Mouse (Mus musculus): ENCODE data around the gene Rbm25. TPM values are rescaled to one million over a fixed set of nuclear protein-coding genes. Genes with fewer than 3 reads are reported as not detected.

The Rbm25 gene
- polyA plus RNA-seq, 1 experiment: 17.6 TPM

- no peak overlapping the region for H3K4me2 ChIP-seq (ENCODE audit: low read depth)
- no peaks in the 10 kb centered on the region for H3K27me3 ChIP-seq (ENCODE audit: control insufficient read depth, insufficient read depth, insufficient read length)
- no peak overlapping the region for H3ac ChIP-seq (ENCODE audit: control insufficient read depth, insufficient read length)
- H3K79me2 ChIP-seq (ENCODE audit: control insufficient read depth, insufficient read depth): no peaks in the 10 kb centered on the region
- H3K36me3 ChIP-seq (ENCODE audit: control insufficient read depth, insufficient read depth): peaks cover 48% of the 10 kb centered on the region
- H3K4me3 ChIP-seq: no peak overlapping the region
- TF ChIP-seq E2F4 (IDR thresholded peaks at IDR 0.05; ENCODE audit: insufficient read depth) (no peak), MYOG (IDR thresholded peaks at IDR 0.05; ENCODE audit: control insufficient read depth in 1 of 3, insufficient read depth in 1 of 3, insufficient read length in 2 of 3, low read depth in 2 of 3) (no peak), MYOD1 (IDR thresholded peaks at IDR 0.05; ENCODE audit: control insufficient read depth in 1 of 3, insufficient read length in 2 of 3, low read depth in 2 of 3) (no peak), USF1 (IDR thresholded peaks at IDR 0.05; ENCODE audit: low read depth) (no peak), TCF12 (IDR thresholded peaks at IDR 0.05; ENCODE audit: insufficient read depth, poor library complexity, severe bottlenecking) (no peak), REST (IDR thresholded peaks at IDR 0.05; ENCODE audit: insufficient read depth, insufficient read length) (no peak), TCF3 (IDR thresholded peaks at IDR 0.05; ENCODE audit: insufficient read length, low read depth) (no peak), POLR2AphosphoS2 (IDR thresholded peaks at IDR 0.05; ENCODE audit: insufficient read length, low read depth) (no peak), CEBPB (IDR thresholded peaks at IDR 0.05; ENCODE audit: insufficient read depth, poor library complexity, severe bottlenecking) (no peak), POLR2A (IDR thresholded peaks at IDR 0.05; ENCODE audit: insufficient read length, low read depth) (no peak), MAX (IDR thresholded peaks at IDR 0.05; ENCODE audit: low read depth) (no peak), SRF (IDR thresholded peaks at IDR 0.05; ENCODE audit: control insufficient read depth, insufficient read length, low read depth) (no peak)
These were observed 92.0 kb downstream of the Rbm25 start for GRCm38 (mm10) chr12:83723037-83723436.

- H3ac ChIP-seq (ENCODE audit: control insufficient read depth, insufficient read length): no peak overlapping the region
- TF ChIP-seq SRF (IDR thresholded peaks at IDR 0.05; ENCODE audit: control insufficient read depth, insufficient read length, low read depth): no peak
- no peak for TF ChIP-seq TCF3 (IDR thresholded peaks at IDR 0.05; ENCODE audit: insufficient read length, low read depth)
- TF ChIP-seq TCF12 (IDR thresholded peaks at IDR 0.05; ENCODE audit: insufficient read depth, poor library complexity, severe bottlenecking): no peak
- no peak for TF ChIP-seq MYOD1 (IDR thresholded peaks at IDR 0.05; ENCODE audit: control insufficient read depth in 1 of 3, insufficient read length in 2 of 3, low read depth in 2 of 3)
- TF ChIP-seq POLR2A (IDR thresholded peaks at IDR 0.05; ENCODE audit: insufficient read length, low read depth): no peak
- no peak for TF ChIP-seq MAX (IDR thresholded peaks at IDR 0.05; ENCODE audit: low read depth)
- no peak for TF ChIP-seq USF1 (IDR thresholded peaks at IDR 0.05; ENCODE audit: low read depth)
- no peak for TF ChIP-seq POLR2AphosphoS2 (IDR thresholded peaks at IDR 0.05; ENCODE audit: insufficient read length, low read depth)
- TF ChIP-seq E2F4 (IDR thresholded peaks at IDR 0.05; ENCODE audit: insufficient read depth): no peak
- no peak for TF ChIP-seq REST (IDR thresholded peaks at IDR 0.05; ENCODE audit: insufficient read depth, insufficient read length)
- no peak for TF ChIP-seq CEBPB (IDR thresholded peaks at IDR 0.05; ENCODE audit: insufficient read depth, poor library complexity, severe bottlenecking)
- TF ChIP-seq MYOG (IDR thresholded peaks at IDR 0.05; ENCODE audit: control insufficient read depth in 1 of 3, insufficient read depth in 1 of 3, insufficient read length in 2 of 3, low read depth in 2 of 3): no peak
- peaks cover 51% of the 10 kb centered on the region for H3K36me3 ChIP-seq (ENCODE audit: control insufficient read depth, insufficient read depth)
- no peak overlapping the region for H3K4me3 ChIP-seq
- no peaks in the 10 kb centered on the region for H3K27me3 ChIP-seq (ENCODE audit: control insufficient read depth, insufficient read depth, insufficient read length)
- H3K79me2 ChIP-seq (ENCODE audit: control insufficient read depth, insufficient read depth): no peaks in the 10 kb centered on the region
- H3K4me2 ChIP-seq (ENCODE audit: low read depth): no peak overlapping the region
These were observed 95.7 kb downstream of the Rbm25 start for GRCm38 (mm10) chr12:83726510-83727308.

GRCm38 (mm10) chr12:83732225-83732624 is 101.2 kb downstream of the Rbm25 start:
- Histone ChIP-seq H3K4me2 (ENCODE audit: low read depth) (no peak overlapping the region), H3K36me3 (ENCODE audit: control insufficient read depth, insufficient read depth) (peaks cover 24% of the 10 kb centered on the region), H3K27me3 (ENCODE audit: control insufficient read depth, insufficient read depth, insufficient read length) (no peaks in the 10 kb centered on the region), H3K79me2 (ENCODE audit: control insufficient read depth, insufficient read depth) (no peaks in the 10 kb centered on the region), H3ac (ENCODE audit: control insufficient read depth, insufficient read length) (no peak overlapping the region), H3K4me3 (no peak overlapping the region)
- TF ChIP-seq MAX (IDR thresholded peaks at IDR 0.05; ENCODE audit: low read depth) (no peak), CEBPB (IDR thresholded peaks at IDR 0.05; ENCODE audit: insufficient read depth, poor library complexity, severe bottlenecking) (no peak), SRF (IDR thresholded peaks at IDR 0.05; ENCODE audit: control insufficient read depth, insufficient read length, low read depth) (no peak), MYOD1 (IDR thresholded peaks at IDR 0.05; ENCODE audit: control insufficient read depth in 1 of 3, insufficient read length in 2 of 3, low read depth in 2 of 3) (no peak), USF1 (IDR thresholded peaks at IDR 0.05; ENCODE audit: low read depth) (no peak), MYOG (IDR thresholded peaks at IDR 0.05; ENCODE audit: control insufficient read depth in 1 of 3, insufficient read depth in 1 of 3, insufficient read length in 2 of 3, low read depth in 2 of 3) (no peak), E2F4 (IDR thresholded peaks at IDR 0.05; ENCODE audit: insufficient read depth) (no peak), TCF3 (IDR thresholded peaks at IDR 0.05; ENCODE audit: insufficient read length, low read depth) (no peak), POLR2A (IDR thresholded peaks at IDR 0.05; ENCODE audit: insufficient read length, low read depth) (no peak), TCF12 (IDR thresholded peaks at IDR 0.05; ENCODE audit: insufficient read depth, poor library complexity, severe bottlenecking) (no peak), REST (IDR thresholded peaks at IDR 0.05; ENCODE audit: insufficient read depth, insufficient read length) (no peak), POLR2AphosphoS2 (IDR thresholded peaks at IDR 0.05; ENCODE audit: insufficient read length, low read depth) (no peak)

Other genes starting within 250 kb of the Rbm25 start
- gene Dpf3, start 143.5 kb upstream of the Rbm25 start, polyA plus RNA-seq (2012; fragmentation: generic; extraction: Trizol): 0.52 TPM
- 13.7 TPM for gene Dcaf4, start 110.8 kb upstream of the Rbm25 start, polyA plus RNA-seq (2012; fragmentation: generic; extraction: Trizol)
- 16.8 TPM for gene Zfyve1, start 34.0 kb upstream of the Rbm25 start, polyA plus RNA-seq (2012; fragmentation: generic; extraction: Trizol)
- gene Psen1, start 56.9 kb downstream of the Rbm25 start, polyA plus RNA-seq (2012; fragmentation: generic; extraction: Trizol): 53.7 TPM
- 0.04 TPM for gene Papln, start 132.4 kb downstream of the Rbm25 start, polyA plus RNA-seq (2012; fragmentation: generic; extraction: Trizol)

All from myocyte (in vitro differentiated cells).